Mouse (Mus musculus) skeletal muscle tissue, adult 2 months (tissue): ENCODE measurements at regions not wholly inside any gene's neighbourhood (a gene's known extent, or its start where the extent isn't known, plus 50 kb on each side); places are given as distances from the start of the nearest gene placed in this dataset.
A peak's percentile ranks its signal among the peaks of the same experiment; 100 is the strongest.

Experiments
- DNase-seq: peaks from one replicate; pipeline ENCODE4 v3.0.0-alpha.2; 2012; ENCODE audit warnings: low read depth, low spot score

DNA sequence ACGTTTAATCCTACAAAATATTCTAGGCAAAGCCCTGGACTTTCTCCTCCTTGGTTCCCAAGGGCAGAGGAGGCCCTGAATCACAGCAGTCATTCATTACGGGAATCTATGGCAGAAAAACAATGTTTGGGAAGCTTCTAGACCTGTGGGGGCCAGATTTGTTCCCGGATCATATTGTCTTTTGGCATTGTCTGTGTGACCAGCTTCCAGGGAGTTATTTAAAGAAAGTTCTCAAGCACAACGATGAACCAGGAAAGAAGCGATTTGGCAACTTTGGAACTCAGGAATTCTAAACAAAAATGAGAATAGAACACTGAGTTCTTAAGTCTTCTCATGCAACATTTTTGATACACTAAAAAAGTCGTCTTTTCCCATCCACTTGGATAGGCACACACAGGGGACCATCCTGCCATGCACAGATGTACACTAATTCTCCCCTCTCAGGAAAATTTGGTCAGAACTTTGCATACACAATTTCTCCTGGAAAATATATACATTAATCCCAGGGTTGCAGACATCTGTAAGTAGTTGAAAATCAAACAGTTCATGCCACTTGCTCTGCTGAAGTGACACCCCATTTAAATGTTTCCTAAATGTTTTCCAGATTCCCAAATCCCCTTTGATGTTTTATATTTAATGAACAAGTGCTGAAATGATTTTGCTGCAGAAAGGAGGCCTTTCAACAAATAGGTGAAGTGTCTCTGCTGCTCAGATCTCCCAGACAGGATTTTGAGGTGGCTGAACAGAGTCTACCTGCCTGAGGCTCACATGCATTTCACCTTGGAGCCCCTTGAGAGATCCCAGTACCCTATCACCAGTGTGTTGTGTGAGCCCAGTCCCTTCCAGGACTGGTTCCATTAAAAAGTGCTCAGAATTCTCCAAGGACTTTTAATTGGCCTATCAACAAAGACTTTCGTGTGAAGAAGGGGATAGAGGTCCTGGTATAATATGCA, 548.9 kb upstream of the Nrp1 start:
- peak; percentile 75 for DNase-seq

DNA sequence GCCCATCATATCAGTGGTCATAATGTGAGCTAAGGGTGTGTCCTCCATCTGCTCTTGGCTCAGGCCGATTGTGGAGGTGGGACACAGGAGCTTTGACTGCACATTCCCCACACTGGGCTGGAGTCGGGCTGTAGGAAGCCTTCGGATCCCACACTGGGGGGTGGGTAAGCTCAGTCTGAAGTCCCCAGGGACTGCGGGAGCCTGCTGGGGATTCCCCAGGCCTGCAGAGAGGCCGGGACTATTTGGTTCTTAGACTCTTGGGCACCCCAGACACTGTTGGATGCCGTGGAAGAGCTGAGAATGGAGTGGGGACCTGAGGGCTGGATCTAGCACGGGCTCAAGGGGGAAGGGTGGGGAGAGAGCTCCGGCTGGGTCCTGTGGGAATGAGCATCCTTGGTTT, 547.1 kb upstream of the Nrp1 start:
- no peak for DNase-seq

DNA sequence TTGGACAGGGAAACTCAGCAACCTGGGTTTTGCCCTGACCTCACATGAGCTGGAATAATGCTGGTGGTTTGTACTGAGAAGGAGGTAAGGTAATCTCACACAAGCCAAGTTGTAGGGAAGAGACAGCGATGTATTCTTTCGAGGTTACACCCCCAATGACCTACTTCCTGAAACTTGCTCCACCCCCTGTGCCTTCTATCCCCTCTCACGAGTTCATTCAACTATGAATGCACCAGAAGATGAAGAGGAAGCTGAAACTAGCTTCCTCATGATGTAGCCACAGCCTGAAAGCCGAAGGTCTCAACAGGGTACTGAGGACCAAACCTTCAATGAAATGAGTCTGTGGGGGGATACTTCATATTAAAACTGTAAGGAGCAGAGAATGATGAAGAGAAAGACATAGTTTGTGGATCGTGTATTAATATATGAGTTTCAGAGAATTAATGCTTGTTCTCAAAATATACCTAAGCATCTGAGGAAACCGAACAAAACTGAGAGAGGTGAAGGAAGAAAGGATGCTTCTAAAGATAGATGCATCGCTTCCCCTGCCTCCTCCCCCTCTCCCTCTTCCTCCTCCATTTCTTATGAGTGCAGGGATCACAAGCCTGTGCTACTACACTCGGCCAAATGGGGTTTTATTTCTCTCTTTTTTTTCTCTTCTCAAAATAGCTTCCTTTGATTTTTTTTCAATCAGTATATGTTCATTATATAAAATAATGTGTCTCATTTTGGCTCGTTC, 543.5 kb upstream of the Nrp1 start:
- DNase-seq = no peak

DNA sequence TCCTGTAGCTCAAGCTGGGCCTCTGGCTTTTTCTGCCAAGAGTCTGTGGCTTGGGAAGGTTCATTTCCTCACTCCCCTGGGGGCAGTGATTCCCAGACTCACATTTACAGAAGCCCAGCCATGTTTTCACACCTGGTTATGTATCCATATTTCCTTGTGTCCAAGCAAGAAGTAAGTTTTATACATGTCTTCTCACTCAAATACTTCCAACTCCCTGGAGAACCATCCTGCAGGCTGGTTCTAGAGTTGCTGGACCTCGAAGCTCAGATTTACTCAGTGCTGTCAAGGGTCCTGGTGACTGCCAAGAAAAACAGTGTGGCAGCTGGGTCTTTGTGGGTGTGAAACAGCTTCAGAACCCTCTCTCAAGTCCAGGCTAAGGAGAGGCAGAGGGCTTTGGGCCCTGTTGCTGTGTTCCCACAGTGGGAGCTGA, 537.6 kb upstream of the Nrp1 start:
- peak; percentile 43 for DNase-seq

DNA sequence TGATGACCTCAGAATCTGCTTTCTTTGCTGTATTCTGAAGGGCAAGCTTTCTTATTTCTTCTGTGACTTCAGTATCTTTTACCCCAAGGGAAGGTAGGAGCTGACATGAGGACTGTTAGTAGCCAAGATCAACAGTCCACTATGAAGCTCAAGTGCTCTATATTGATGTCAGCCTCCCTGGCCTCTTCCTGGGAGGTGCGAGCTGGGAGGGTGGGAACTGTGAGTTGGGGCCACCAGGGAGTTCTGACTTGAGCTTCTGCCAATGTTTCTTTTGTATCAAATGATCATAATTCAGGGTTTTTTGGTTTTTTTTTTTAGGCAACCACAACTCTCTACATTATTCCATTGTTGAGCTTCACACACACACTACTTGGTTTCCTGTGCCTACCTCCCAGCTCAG, 536.8 kb upstream of the Nrp1 start:
- peak; percentile 55 for DNase-seq

DNA sequence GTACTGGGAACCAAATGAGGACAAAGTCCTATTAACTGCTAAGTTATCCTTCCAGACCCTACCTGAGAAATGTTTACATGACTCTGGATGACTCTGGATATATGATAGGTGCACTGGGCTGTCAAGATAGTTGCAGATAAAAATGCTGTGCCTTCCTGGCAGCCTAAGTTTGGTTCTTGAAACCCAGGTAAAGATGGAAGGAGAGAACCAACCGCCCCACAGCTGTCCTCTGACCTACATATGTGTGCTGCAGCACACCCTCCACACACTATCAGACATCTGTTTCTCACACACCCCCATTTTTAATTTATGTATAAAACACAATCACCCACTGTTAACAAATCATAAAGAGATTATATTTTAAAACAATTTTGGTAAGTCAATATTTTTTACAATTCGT, 533.4 kb upstream of the Nrp1 start:
- no peak for DNase-seq

DNA sequence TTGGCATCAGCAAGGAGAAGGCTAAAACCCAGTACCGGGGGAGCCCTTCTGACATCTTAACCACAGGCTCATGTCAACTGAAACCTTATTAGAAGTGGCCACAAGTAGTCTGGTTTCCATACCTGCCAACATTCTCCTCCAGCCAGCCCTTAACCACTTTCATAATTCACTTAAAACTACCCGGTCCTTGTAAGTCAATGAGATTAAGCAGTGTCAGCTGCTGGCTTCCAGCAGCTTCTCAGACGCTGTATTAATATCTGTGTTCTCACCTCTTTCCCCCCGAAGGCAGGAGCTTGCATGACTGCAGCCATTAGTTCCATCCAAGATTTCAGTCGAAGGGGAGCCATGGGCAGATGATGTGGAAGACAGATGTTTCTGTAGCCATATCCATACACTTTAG, 530.6 kb upstream of the Nrp1 start:
- no peak for DNase-seq

DNA sequence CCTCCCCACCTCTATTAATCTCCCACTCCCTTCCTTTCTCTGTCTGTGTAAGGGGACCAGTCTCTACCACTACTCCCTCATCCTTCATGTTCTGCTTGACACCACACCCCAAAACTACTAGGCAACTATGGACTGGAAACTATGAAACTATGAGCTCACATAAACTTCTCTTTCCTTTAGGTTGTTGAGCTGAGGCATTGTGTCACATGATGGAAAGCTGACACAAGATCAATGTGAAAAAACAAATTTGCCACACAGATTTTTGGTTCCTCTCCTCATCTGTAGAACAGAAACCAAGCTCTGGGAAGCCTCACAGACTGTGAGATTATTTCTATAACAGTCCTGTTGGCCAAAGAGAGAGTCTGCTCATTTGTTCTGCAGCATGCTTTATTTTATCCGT, 528.7 kb upstream of the Nrp1 start:
- no peak for DNase-seq

DNA sequence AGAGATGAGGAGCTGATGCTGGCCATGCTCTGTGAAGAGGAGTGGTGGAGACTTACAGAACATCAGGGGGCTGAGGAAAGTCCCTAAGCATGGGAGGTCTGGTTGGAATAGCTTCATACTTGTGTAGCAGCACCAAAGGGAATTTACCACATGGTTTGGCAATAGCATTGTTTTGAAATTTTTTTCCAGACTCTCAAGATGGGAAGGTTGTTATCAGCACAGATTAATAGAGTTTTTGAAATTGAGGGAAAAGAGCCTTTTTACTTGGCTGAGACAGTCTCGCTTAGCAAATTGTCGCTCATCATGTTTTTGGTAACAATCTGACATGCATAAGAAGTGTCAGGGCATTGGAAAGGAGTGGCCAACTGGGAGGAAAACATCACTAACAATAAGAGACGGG, 524.4 kb upstream of the Nrp1 start:
- DNase-seq = peak; percentile 75

DNA sequence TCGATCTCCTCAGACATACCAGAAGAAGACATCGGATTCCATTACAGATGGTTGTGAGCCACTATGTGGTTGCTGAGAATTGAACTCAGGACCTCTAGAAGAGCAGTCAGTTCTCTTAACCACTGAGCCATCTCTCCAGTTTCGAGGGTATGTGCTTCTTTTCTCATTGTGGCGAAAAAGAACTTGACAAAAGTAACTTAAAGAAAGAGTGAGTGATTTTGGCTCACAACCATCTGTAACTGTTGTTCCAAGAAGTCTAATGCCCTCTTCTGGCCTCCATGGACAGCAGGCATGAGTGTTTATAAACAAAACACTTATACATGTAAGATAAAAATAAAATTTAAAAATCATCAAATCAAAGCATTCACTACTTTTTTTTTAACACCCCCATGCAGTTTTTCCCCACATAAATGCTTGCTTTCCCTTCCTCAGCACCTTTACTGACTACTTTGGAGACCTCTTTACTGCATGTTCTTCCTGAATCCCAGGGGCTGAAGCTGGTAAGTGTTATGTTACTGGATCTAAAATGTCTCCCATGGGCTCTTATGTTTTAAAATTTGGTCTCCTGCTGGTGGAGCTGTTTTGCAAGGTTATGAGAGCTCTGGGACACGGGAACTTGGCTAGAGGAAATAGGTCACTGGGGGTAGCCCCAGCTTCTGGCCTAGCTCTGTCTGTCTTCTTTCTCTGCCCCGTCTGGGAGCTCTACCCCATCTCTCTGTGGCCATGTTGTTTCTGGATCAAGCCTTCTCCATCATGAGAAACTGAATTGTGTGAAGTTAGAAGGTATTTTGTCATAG, 521.8 kb upstream of the Nrp1 start:
- DNase-seq = peak; percentile 27

DNA sequence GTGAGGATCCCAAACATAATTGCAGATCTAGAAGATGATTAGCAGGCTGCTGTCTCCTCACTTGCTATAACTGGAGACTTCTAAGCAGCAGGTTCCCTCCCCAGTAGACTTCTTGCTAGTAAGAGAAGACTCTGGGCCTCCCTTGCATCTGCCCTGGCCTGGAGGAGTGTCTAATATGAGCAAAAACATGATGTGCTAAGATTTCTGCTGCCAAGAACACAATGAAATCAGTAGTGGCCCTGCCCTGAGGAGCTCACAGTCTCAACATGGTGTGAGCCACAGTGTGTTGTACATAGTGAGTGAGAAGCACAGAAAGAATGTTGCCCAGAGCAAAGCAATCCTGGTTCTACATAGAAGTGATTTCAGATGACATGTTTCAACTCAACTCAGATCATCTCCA, 520.1 kb upstream of the Nrp1 start:
- DNase-seq = peak; percentile 62

DNA sequence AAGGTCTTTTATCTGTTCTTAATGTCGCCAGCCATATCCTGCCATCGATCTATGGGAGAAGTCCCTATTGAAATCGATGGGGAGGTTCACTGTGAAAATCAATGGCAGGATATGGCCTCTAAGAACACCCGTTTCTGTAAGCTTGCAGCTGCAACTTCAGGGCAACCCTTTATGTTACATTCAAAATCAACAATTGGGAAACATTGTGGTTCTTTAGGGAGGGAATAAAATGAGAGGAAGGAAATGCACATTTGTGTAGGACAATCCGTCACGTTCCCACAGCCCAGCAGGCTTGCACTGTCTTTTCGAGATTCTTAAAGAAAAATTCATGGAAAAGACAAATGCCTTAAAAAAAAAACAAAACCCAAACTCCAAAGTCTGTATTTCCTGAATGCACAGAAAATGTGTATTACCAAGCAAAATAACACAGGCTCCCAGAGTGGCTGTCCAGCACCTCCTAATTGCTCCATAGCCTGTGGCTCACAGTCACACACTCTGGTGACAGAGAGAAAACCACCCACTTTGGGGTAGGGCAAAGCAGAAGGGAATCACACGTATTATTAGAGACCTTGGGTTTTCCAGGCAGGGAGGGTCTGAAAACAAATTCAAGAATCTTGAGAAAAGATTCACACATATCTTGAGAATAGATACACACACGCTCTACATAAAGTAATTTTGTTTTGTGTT, 510.9 kb upstream of the Nrp1 start:
- DNase-seq = no peak

DNA sequence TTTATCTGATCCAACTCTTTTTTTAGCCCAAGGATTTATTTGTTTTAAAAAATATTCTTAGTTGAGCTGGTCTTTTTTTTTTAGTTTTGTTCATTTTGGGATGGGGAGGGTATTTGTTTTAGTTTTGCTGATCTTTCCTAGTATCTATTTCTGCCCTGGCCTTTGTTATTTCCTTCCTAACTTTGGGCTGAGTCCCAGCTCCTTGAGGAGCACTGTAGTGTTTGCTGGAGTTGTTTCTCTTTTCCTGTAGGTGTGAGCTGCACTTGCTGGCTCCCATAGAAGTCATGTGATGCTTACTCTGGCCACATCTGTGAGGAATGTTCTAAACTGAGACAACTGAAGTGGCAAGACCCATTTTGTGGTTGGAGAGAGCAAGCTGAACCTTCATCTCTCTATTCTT, 508.5 kb upstream of the Nrp1 start:
- DNase-seq = peak; percentile 47

DNA sequence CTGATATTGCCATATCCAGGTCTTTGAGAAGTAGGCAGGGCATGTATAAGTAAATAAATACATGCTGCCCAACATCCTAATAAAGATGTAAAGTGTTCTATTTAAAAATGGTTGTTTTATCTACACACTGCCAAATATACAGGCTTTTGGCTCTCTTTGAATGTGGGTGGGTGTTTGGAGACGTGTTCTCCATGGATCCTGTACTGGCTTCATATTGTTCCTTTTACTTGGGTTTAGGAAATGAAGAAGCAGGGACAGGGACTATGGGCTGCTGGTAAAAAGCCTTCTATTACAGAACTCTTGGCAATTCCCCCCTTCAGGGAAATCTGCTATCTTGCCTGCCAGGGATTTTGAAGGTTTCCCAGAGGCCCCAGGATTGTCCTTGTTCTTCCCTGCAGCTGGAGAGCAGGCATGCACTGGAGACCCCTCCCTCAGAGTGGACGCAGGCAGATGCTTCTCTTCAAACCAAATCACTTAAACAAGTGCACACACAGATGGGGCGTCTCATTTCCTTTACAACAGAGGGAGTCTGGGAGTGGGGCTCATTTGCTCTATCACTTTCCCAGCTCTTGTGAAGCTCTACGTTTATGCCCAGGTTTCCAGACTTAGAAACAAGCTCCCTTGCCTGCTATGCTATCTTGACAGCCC, 502.6 kb upstream of the Nrp1 start:
- peak; percentile 32 for DNase-seq

DNA sequence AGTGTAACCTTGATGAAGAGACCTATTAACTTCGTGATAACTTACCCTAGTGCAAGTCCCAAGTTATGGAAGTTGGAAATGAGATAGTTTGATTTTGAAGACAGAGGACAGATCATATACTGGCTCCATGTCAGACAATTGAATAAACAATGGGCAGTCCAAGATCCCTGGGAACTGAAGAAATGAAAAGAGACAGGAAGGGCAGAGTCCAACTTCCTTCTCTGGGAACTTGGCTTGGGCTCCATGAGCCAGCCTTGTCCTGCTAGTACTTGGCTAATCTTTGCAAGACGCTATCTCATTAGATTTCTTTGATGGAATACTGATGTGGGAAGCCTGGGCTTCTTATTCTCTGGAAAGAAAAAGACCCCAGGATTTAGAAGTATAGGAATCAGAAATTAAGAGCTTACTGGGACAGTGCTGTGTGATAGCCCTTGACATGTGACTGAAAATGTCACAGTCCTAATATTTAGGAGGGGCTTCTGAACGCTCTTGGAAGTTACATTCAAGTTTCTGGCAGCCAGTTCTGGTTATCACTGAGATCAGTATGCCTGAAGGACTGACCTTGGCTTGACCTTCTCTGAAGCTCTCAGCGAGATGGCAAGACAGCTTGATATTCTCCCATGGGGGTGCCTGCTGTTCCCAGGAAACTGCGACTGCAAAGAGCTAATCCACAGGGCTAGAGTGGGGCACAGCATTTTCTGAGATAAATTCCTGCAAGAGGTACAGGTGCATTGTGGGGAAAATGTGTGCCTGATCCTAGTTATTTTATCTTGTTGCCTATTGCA, 501.9 kb upstream of the Nrp1 start:
- DNase-seq = peak; percentile 35

DNA sequence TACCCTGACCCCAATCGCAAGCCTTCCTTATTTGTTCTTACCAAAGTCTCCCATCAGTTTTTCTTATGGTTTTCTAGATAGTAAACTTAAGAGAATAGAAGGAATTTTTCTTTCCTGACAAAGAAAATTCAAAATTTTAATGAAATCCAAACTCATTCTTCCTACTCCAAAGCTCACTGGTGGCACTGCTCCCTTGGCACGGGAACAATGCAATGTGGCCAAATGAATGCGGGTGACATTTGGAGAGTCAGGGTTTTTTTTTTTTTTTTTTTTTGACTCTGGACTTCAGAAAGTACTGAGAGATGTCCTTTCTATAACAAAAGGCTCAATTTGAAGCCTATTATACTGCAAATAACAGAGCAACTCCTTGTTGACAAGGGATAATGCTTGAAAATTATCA, 499.4 kb upstream of the Nrp1 start:
- no peak for DNase-seq

DNA sequence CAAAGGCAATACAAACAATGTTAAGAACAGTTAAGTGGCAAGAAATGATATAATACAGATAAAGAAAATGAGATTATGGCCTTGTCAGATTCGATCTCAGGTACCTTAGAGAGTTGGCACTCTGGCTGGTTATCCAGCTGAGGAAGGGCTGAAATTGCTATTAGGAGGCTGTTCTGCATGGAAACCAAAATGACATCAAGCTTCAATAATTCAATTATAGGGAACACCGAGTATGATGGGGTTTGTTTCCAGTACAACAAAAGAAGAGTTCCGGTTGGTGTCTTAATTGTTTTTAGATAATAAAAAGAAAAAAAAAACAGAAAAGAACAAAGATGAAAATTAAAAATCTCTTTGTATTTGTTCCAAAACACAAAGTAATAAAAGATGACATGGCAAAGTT, 498.0 kb upstream of the Nrp1 start:
- DNase-seq = no peak

DNA sequence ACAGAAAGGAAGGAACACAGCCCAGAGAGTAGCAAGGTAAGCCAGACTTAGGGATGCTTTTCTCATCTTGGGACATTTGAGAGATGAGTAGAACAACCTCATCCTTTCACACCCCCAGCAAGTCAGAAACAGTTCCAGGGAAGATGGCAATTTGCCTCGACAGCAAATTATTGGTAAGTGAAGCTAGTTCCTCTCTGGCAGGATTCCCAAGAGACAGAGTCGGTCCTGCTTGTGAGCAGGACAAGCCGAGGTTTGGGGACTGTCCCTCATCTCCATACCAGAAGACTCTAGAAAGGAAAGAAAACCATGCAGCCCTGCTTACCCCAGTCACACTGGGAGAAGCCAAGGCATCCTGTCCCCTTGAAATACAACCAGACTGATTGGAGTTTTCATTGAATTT, 497.5 kb upstream of the Nrp1 start:
- DNase-seq = peak; percentile 25

DNA sequence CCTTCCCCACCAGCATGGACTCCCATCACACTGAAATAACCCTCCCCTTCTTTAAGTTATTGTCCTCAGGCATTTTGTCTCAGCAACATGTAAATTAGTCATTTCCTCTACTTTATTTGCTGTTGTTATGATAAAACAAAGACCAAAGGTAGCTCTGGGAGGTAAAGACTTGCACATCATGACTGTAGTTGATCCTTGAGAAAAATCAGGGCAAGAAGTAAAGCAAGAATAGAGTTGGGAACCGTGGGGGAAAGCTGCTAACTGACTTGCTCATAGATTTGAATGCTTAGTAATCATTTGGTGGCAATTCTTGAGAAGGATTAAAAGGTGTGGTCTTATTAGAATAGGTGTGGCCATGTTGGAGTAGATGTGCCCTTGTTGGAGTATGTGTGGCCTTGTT, 473.8 kb upstream of the Nrp1 start:
- DNase-seq = no peak

DNA sequence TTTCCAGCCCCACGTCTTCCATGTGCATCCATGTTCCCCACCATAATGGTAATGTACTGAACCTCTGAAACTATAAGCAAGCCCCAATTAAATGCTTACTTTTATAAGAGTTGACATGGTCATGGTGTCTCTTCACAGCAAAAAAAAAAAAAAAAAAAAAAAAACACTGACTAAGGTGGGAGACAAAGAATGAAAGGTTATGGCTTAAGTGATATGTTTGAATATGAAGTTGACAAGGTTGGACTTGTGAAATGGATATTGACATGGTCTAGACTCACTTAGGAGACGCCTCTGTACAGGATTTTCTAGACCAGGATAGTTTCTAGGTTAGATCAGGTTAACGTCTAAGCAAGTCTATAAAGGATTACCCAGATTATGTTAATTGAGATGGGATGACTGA, 473.2 kb upstream of the Nrp1 start:
- DNase-seq = no peak
